Comparison of ENCODE assay signal across 9 mouse cellular contexts in genomic region chr1:185969231-185969630, GRCm38 (mm10).
DNase-seq lines count a peak whose midpoint lies in the region; ATAC-seq lines count a peak whose summit lies in the region.
"Had no signal": no experiment of that assay in that cellular context is flagged by ENCODE, and none has a peak within 500 bp of the region (broad histone marks: within the 10 kb centered on the region; RNA-seq: fewer than 3 reads in every experiment).

No protein-coding gene starts in this region.

- 0 out of 2 replicates have a peak, but pooled peaks have one; percentile 30 for ATAC-seq in embryonic facial prominence, embryonic 14.5 days (ENCODE audit: low read depth)
- peak; percentile 95 for ATAC-seq in lung, embryonic 15.5 days (ENCODE audit: borderline replicate concordance, extremely low read depth, low FRiP score, low TSS enrichment)

- H3K9me3 ChIP-seq in embryonic facial prominence, embryonic 14.5 days (ENCODE audit: control insufficient read depth, low read length), result no peaks in the 10 kb centered on the region
- no peaks in the 10 kb centered on the region for H3K9me3 ChIP-seq in embryonic facial prominence, embryonic 10.5 days
- H3K9me3 ChIP-seq in lung, embryonic 15.5 days, result no peaks in the 10 kb centered on the region
- H3K9me3 ChIP-seq: liver, embryonic 13.5 days had no signal

- H3K36me3 ChIP-seq in embryonic facial prominence, embryonic 14.5 days (ENCODE audit: control insufficient read depth, insufficient read depth, low read length), result no peaks in the 10 kb centered on the region
- H3K36me3 ChIP-seq in embryonic facial prominence, embryonic 10.5 days (replicated peaks), result no peaks in the 10 kb centered on the region
- no peaks in the 10 kb centered on the region for H3K36me3 ChIP-seq in lung, embryonic 15.5 days
- H3K36me3 ChIP-seq: liver, embryonic 13.5 days had no signal

- H3K4me1 ChIP-seq in embryonic facial prominence, embryonic 14.5 days (ENCODE audit: control insufficient read depth, insufficient read depth, low read length), result peaks cover 7% of the 10 kb centered on the region; the same call in 1 of the 2 replicates
- peaks cover 7% of the 10 kb centered on the region; the same call in 1 of the 2 replicates for H3K4me1 ChIP-seq in embryonic facial prominence, embryonic 10.5 days
- H3K4me1 ChIP-seq in lung, embryonic 15.5 days, result peaks cover 32% of the 10 kb centered on the region
- H3K4me1 ChIP-seq: liver, embryonic 13.5 days had no signal

- H3K27ac ChIP-seq in embryonic facial prominence, embryonic 14.5 days (replicated peaks; ENCODE audit: low read depth, low read length), result no peak overlapping the region
- H3K27ac ChIP-seq in embryonic facial prominence, embryonic 10.5 days (replicated peaks), result no peak overlapping the region
- peak overlapping the region; percentile 60 for H3K27ac ChIP-seq in lung, embryonic 15.5 days
- H3K27ac ChIP-seq: liver, embryonic 13.5 days had no signal

- DNase-seq in embryonic facial prominence, embryonic 14.5 days (ENCODE audit: low spot score), result peak; percentile 53
- no peak for DNase-seq in embryonic facial prominence, embryonic 10.5 days (ENCODE audit: low spot score)
- peak; percentile 65 for DNase-seq in embryo, embryonic 10.5 days (ENCODE audit: low spot score)
- DNase-seq in heart, postnatal 4 days, result peak; percentile 10
- DNase-seq in thymus, postnatal 14 days, result no peak
- no peak for DNase-seq in thymus, adult 18-20 months
- DNase-seq in adrenal gland, postnatal 14 days, result no peak
- DNase-seq: liver, embryonic 13.5 days had no signal

- no peak overlapping the region for H3K9ac ChIP-seq in embryonic facial prominence, embryonic 14.5 days (ENCODE audit: low read depth, low read length)
- H3K9ac ChIP-seq in lung, embryonic 15.5 days, result no peak overlapping the region
- H3K9ac ChIP-seq: liver, embryonic 13.5 days had no signal

- no peak overlapping the region for H3K4me3 ChIP-seq in embryonic facial prominence, embryonic 14.5 days (ENCODE audit: low read depth, low read length)
- no peak overlapping the region for H3K4me3 ChIP-seq in embryonic facial prominence, embryonic 10.5 days
- no peak overlapping the region for H3K4me3 ChIP-seq in lung, embryonic 15.5 days
- H3K4me3 ChIP-seq: liver, embryonic 13.5 days had no signal

- no peak overlapping the region for H3K4me2 ChIP-seq in embryonic facial prominence, embryonic 14.5 days (ENCODE audit: low read depth, low read length)
- H3K4me2 ChIP-seq in lung, embryonic 15.5 days, result no peak overlapping the region
- H3K4me2 ChIP-seq: liver, embryonic 13.5 days had no signal

- 38% methylated on average over 2 of the region's 2 CpGs for WGBS in embryonic facial prominence, embryonic 14.5 days
- WGBS in embryonic facial prominence, embryonic 10.5 days, result 55% methylated on average over 2 of the region's 2 CpGs
- WGBS in lung, embryonic 15.5 days, result 18% methylated on average over 2 of the region's 2 CpGs

- no peaks in the 10 kb centered on the region for H3K27me3 ChIP-seq in embryonic facial prominence, embryonic 14.5 days (replicated peaks; ENCODE audit: control insufficient read depth, insufficient read depth, low read length)
- no peaks in the 10 kb centered on the region for H3K27me3 ChIP-seq in embryonic facial prominence, embryonic 10.5 days (replicated peaks; ENCODE audit: low read depth, poor library complexity, severe bottlenecking)
- H3K27me3 ChIP-seq in lung, embryonic 15.5 days, result no peaks in the 10 kb centered on the region
- H3K27me3 ChIP-seq: liver, embryonic 13.5 days had no signal

Comparison
In these comparisons a context has a peak if more than half of its experiments do, and no peak if none do; other contexts are left out.
1. DNase-seq: peak in embryonic facial prominence, embryonic 14.5 days (single experiment), embryo, embryonic 10.5 days (single experiment) and heart, postnatal 4 days (single experiment); none in embryonic facial prominence, embryonic 10.5 days (single experiment), thymus, postnatal 14 days (single experiment), thymus, adult 18-20 months (0 of 2) and adrenal gland, postnatal 14 days (single experiment).